Mouse (Mus musculus): Measurements from ENCODE around the gene Lrch2. TPM values are rescaled to one million over a fixed set of nuclear protein-coding genes. Genes with fewer than 3 reads are reported as not detected.
"Not testable (repeated sequence)": the region's sequence is repeated elsewhere in the genome, so short reads cannot be mapped to it uniquely, and the experiment has no call there.

Lrch2 gene
- polyA plus RNA-seq (2016; fragmentation: Nextera tagmentation; extraction: Ambion mirVana), result 12.3 and 12.8 TPM in 2 replicates

DNA sequence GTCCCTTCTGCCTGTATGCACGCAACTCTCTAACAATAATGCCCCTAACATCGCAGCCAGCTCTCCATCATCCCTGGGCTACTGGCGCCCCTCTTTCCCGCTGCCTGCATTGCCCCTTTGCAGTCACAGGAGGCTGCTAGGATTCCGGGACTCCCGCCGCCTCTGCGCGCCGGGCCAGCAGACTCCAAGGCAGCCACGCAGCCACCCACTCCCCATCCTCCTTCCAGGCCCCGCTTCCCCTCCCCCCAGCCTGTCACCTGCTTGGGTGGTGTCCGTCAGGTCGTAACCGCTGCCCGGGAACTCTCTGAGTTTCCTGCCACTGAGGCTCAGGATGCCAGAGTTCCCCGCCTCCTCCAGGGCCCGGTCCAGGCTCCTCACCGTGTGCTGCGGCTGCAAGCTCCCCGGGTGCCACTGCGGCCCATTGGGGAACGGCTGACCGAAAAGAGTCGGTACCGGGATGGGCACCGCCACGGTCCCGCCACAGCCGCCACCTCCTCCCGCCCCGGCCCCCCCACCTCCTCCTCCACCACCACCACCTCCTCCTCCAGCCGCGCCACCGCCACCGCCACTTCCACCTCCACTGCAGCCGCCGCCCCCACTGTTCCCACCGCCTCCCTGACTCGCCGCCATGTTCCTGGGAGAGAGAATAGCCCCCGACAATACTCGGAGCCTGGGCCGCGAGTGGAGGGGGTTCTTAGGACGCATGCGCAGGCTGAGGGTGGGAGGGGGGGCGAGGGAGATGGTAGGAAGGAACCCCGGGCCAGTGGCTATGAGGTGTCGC lies at the start of gene Lrch2:
Gene Lrch2 (minus strand): TSS at position 661 of the 781 bp plus-strand sequence.
- H3K27ac ChIP-seq, result peak within 1 kb of the TSS; percentile 75
- H3K27me3 ChIP-seq (replicated peaks), result no peaks in the 10 kb centered on the region
- peak within 1 kb of the TSS; percentile 53 for H3K4me3 ChIP-seq
- peak within 1 kb of the TSS; percentile 69 for H3K9ac ChIP-seq
- peak; percentile 95 for ATAC-seq (ENCODE audit: low FRiP score, low read depth)
- H3K36me3 ChIP-seq, result no peaks in the 10 kb centered on the region
- peak within 1 kb of the TSS; percentile 51 for H3K4me2 ChIP-seq (replicated peaks)
- no peaks in the 10 kb centered on the region for H3K9me3 ChIP-seq
- WGBS, result 8% methylated on average over 43 of the region's 50 CpGs
- H3K4me1 ChIP-seq, result no peaks in the 10 kb centered on the region; the same call in 1 of the 2 replicates

DNA sequence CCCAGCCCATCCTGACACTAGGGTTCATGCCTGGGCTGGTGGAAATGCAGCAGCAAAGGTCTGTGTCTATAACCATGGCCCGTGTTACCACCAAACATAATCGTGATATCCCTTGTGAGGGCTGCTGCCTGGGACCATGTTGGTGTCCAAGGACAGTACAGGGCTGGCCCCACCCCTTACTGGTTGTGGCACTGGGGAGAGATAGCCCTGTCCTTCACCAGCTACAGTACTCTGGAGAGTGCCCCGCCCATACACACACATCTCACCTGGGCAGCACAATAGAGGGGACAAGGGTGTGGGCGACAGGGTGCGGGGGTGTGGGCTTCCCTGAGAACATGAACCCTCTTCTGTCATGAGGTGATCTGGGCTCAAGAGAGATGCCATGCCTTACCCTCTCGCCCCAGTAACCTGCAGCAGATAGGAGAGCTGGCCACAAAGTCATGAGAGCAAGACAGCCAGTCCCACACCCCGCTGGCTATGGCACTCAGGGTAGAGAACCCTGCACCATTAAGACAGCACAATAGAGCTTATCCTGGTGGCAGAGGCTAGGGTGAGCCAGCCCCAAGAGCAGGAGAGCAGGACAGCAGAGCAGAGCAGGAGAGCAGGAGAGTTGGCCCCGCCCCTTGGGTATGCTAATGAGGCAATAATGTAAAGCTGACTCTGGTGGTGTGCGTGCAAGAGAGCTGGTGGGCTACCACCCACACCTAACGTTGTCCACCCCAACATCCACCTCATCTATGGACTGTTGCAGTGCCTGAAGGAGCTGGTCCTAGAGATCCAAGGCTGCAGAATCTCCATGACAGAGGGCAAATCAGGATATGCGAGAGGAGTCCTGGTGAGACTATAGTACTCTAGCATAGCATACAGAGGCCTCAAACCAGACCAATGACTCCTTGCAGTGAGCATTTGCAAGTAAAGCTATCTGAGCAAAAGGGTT lies 12.7 kb downstream of the Lrch2 start:
- Histone ChIP-seq H3K9me3 (no peaks in the 10 kb centered on the region), H3K4me1 (no peaks in the 10 kb centered on the region), H3K27ac (no peak overlapping the region), H3K36me3 (no peaks in the 10 kb centered on the region), H3K4me3 (no peak overlapping the region), H3K9ac (no peak overlapping the region), H3K4me2 (replicated peaks) (no peak overlapping the region), H3K27me3 (replicated peaks) (no peaks in the 10 kb centered on the region)
- peak; percentile 58; the same call in 1 of the 2 replicates for ATAC-seq (ENCODE audit: low FRiP score, low read depth)
- WGBS, result 56% methylated on average over 11 of the region's 11 CpGs

DNA sequence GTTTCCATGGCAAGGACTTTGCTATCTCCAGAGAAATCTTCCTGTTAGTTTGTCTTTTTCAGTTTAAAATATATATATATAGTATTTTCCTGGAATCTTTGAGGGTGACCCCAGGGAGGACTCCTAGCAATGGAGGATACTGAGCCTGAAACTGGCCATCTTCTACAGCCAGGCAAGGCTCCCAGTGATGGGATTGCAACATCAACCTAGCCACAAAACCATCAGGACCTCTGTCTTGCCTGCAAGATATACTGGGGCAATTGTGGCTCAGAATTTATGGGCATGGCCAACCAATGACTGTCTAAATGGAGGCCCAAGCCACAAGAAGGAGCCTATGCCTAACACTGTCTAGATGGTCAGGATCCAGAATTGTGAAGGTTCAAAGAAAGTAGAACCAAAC lies 15.5 kb downstream of the Lrch2 start:
- Histone ChIP-seq H3K4me3 (no peak overlapping the region), H3K27ac (no peak overlapping the region), H3K27me3 (replicated peaks) (no peaks in the 10 kb centered on the region), H3K9ac (no peak overlapping the region), H3K9me3 (no peaks in the 10 kb centered on the region), H3K36me3 (no peaks in the 10 kb centered on the region), H3K4me2 (replicated peaks) (no peak overlapping the region), H3K4me1 (no peaks in the 10 kb centered on the region)
- ATAC-seq (ENCODE audit: low FRiP score, low read depth), result no peak

DNA sequence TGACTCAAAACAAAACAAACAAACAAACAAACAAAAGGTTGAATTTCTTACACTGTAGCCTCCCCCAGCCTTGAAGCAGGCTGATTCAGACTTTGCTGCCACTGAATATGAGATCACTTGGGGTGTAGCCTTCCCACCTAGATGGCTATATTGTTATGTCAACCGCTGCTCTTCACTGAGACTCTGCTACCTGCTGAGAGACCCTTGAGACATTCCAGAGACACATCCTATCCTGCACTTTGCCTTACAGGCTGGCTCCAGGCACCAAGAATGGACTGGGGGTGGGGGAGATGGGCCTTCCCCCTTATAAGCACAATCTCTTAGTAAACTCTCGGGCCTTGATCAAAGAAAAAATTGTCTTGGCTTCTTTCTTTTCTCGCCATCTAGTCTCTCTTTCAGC lies 16.8 kb downstream of the Lrch2 start:
- 74% methylated on average over 3 of the region's 3 CpGs for WGBS

DNA sequence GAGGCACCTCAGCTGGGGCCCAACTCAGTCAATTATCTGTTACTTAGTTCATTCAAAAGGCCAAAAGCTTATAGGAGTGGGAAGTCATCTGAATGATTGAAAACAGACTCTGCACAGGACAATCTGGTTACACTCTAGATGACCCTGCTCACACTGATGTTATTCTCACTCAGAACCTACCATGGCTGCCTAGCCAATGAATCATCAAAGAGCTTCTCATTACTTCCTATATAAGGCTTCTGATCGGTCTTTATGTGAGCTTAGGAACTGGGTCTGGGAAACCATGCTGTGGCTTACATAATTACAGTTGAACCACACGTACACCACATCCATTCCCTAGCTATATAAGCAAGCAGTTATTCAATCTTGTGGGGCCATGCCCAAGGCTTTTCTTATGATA lies 18.3 kb downstream of the Lrch2 start:
- Histone ChIP-seq H3K36me3 (no peaks in the 10 kb centered on the region), H3K27ac (no peak overlapping the region), H3K4me1 (no peaks in the 10 kb centered on the region), H3K9ac (no peak overlapping the region), H3K4me2 (replicated peaks) (no peak overlapping the region), H3K9me3 (no peaks in the 10 kb centered on the region), H3K4me3 (no peak overlapping the region), H3K27me3 (replicated peaks) (no peaks in the 10 kb centered on the region)
- no peak for ATAC-seq (ENCODE audit: low FRiP score, low read depth)
- WGBS, result 75% methylated on average over 2 of the region's 2 CpGs

More for the DNA sequence above, 16.8 kb downstream of the Lrch2 start:
- not testable (repeated sequence) for H3K4me3 ChIP-seq; H3K4me1 ChIP-seq; H3K4me2 ChIP-seq (replicated peaks); H3K9me3 ChIP-seq; H3K36me3 ChIP-seq; H3K27ac ChIP-seq; ATAC-seq (ENCODE audit: low FRiP score, low read depth); H3K27me3 ChIP-seq (replicated peaks); H3K9ac ChIP-seq

DNA sequence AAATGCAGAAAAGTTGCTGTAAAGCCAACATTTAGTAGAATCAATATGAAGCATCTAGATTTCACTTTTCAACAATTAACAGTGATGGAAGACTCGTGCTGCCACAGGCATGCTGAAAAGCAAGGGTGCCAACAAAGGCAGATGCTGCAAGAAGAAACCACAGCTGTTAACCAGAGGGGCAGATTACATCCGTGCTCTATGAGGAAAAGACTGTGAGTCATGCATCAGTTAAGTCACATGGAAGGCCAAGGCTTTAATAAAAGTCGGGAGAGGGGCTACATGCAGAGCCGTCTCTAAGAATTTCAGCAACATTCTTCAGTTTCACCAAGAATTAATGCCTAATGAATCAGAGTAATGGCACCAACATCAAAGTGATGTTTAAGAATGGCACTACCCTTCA lies 22.2 kb downstream of the Lrch2 start:
- no peaks in the 10 kb centered on the region for H3K9me3 ChIP-seq
- H3K27me3 ChIP-seq (replicated peaks), result no peaks in the 10 kb centered on the region
- no peak for ATAC-seq (ENCODE audit: low FRiP score, low read depth)
- H3K4me1 ChIP-seq, result no peaks in the 10 kb centered on the region
- H3K9ac ChIP-seq, result no peak overlapping the region
- H3K4me2 ChIP-seq (replicated peaks), result no peak overlapping the region
- no peak overlapping the region for H3K4me3 ChIP-seq
- no peak overlapping the region for H3K27ac ChIP-seq
- WGBS, result 61% methylated on average over 4 of the region's 4 CpGs
- no peaks in the 10 kb centered on the region for H3K36me3 ChIP-seq

DNA sequence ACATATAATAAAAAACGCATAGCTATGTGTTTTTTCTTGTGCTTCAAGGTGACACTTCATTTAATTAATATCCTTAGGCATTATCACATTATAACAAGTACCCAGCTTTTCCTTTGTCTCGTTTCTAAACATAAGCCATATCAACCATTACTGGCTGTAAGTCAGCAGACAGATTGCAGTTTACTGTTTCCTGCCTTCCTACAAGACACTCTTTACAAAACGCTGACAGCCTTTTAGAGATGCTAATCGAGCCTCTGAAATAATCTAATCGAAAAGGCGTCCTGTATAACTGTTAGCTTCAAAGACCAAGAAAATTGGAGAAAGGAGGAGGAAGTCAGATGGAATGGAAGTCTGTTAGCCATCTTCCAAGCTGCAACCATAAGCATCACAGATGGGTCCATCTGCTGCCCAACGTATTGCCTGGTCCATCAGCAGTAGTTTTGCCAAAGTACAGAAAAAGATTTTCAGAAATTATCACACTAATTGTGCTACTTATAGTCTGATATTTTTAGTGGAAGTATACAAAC lies 26.2 kb downstream of the Lrch2 start:
- Histone ChIP-seq H3K27me3 (replicated peaks) (no peaks in the 10 kb centered on the region), H3K4me1 (no peaks in the 10 kb centered on the region), H3K36me3 (no peaks in the 10 kb centered on the region), H3K9me3 (no peaks in the 10 kb centered on the region), H3K27ac (no peak overlapping the region), H3K4me3 (no peak overlapping the region), H3K4me2 (replicated peaks) (no peak overlapping the region), H3K9ac (no peak overlapping the region)
- WGBS, result 55% methylated on average over 7 of the region's 7 CpGs
- no peak for ATAC-seq (ENCODE audit: low FRiP score, low read depth)

DNA sequence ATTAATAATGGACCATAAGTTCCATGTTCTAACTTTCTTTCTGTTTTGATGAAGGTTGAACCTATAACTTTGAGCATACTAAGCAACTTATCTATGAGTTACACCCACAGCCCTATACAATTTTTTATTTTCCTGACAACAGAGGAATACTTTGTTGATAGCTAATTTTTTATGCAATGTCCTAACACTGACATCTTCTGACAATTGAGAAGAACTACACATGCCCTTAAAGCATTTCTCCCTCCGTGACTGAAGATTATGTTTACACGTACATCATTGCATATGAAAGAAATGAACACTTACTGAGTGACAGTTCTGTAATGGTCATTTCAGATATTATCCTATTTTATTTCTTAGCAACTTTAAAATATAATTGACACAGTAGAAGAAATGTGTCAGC lies 64.3 kb downstream of the Lrch2 start:
- H3K4me1 ChIP-seq, result no peaks in the 10 kb centered on the region
- H3K27ac ChIP-seq, result no peak overlapping the region
- no peaks in the 10 kb centered on the region for H3K9me3 ChIP-seq
- no peaks in the 10 kb centered on the region for H3K36me3 ChIP-seq
- 77% methylated on average over 2 of the region's 2 CpGs for WGBS
- H3K9ac ChIP-seq, result no peak overlapping the region
- H3K4me2 ChIP-seq (replicated peaks), result no peak overlapping the region
- no peak for ATAC-seq (ENCODE audit: low FRiP score, low read depth)
- H3K27me3 ChIP-seq (replicated peaks), result no peaks in the 10 kb centered on the region
- H3K4me3 ChIP-seq, result no peak overlapping the region

DNA sequence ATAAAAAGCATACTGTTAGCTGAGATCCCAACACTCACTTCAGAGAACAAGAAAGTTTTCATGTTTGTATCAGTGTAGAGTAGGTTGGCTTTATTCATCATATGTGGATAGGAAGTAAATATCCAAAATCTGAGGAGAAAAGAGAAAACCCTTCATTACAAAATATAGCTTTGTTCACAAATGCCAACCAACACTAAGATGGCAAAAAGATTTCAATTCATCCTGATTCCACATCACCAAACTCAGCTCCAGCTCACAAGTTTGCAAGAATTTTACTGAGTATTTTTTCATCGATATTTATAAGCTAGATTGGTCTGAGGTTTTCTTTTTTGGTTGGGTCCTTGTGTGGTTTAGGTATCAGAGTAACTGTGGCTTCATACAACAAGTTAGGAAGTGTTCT lies 100.3 kb downstream of the Lrch2 start, which contains the start of gene Vmn1r239-ps:
Gene Vmn1r239-ps (minus strand): TSS at position 101 of the 400 bp plus-strand sequence.
- H3K4me3 ChIP-seq; H3K27ac ChIP-seq; H3K4me1 ChIP-seq; H3K9me3 ChIP-seq; ATAC-seq (ENCODE audit: low FRiP score, low read depth); H3K27me3 ChIP-seq (replicated peaks); H3K36me3 ChIP-seq; H3K4me2 ChIP-seq (replicated peaks); H3K9ac ChIP-seq: not testable (repeated sequence)
- WGBS, result 85% methylated on average over 1 of the region's 1 CpGs

DNA sequence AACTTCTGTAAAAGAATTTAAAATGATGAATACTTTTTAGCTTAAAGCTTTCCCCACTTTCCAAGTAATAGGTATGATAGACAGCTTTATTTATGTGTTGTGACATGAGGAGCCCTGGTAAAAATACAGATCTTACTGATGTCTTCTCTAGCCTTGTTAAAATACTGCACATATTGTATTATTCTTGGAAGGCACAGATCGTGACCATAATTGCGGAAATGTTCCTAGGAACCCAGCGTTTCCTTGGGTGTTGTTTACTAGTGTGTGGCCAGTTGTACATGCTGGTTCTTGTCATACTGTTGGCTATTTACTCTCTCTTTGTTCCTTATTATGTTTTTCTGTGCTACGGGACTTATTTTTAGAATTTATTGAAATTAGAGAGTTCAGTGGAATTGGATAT lies 110.5 kb downstream of the Lrch2 start:
- H3K4me3 ChIP-seq, result no peak overlapping the region
- 87% methylated on average over 4 of the region's 4 CpGs for WGBS
- no peaks in the 10 kb centered on the region for H3K27me3 ChIP-seq (replicated peaks)
- no peak for ATAC-seq (ENCODE audit: low FRiP score, low read depth)
- no peak overlapping the region for H3K9ac ChIP-seq
- no peak overlapping the region for H3K27ac ChIP-seq
- H3K4me1 ChIP-seq, result no peaks in the 10 kb centered on the region
- no peaks in the 10 kb centered on the region for H3K9me3 ChIP-seq
- H3K36me3 ChIP-seq, result no peaks in the 10 kb centered on the region
- H3K4me2 ChIP-seq (replicated peaks), result no peak overlapping the region

DNA sequence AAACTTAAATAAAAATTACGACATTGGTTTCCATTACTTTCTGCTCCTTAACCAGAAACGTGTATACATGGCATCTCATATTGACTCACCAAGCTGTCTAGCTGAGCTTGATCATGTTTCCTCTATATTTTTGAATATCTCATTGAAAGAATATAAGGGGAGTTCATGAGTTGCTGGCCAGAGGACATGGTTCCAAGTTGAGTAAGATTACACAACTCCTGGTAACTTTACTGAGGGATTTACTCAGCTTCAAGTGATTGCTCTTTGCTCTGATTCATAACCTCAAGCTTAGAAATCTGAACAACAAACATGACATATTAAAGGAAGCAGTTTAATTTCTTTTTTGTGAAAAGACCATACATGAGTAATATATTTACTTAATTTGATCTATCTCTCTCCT lies 118.5 kb downstream of the Lrch2 start:
- Histone ChIP-seq H3K4me3 (no peak overlapping the region), H3K4me2 (replicated peaks) (no peak overlapping the region), H3K4me1 (no peaks in the 10 kb centered on the region), H3K27ac (no peak overlapping the region), H3K27me3 (replicated peaks) (no peaks in the 10 kb centered on the region), H3K9ac (no peak overlapping the region), H3K9me3 (no peaks in the 10 kb centered on the region), H3K36me3 (no peaks in the 10 kb centered on the region)
- ATAC-seq (ENCODE audit: low FRiP score, low read depth), result no peak
- 81% methylated on average over 2 of the region's 2 CpGs for WGBS

DNA sequence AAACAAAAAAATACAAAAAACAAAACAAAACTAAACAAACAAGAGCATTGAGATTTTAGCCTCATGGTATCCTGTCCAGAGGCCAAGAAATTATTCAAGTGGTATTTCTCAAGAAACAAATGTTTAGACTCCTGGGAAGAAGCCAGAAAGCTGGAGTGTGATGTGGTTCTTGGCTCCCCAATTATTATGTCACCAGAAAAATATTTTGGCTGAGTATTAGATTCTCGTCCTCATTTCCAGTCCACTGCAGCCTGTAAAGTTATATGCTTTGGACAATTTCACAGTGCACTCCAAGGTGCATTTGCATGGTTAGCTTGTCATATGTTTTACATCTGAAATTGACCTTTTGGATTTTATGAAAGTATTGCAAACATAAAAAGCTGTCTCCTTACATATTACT lies 124.1 kb downstream of the Lrch2 start:
- Histone ChIP-seq H3K9me3 (no peaks in the 10 kb centered on the region), H3K4me3 (no peak overlapping the region), H3K4me1 (no peaks in the 10 kb centered on the region), H3K27me3 (replicated peaks) (no peaks in the 10 kb centered on the region), H3K27ac (no peak overlapping the region), H3K9ac (no peak overlapping the region), H3K36me3 (no peaks in the 10 kb centered on the region), H3K4me2 (replicated peaks) (no peak overlapping the region)
- WGBS, result 76% methylated on average over 1 of the region's 1 CpGs
- no peak for ATAC-seq (ENCODE audit: low FRiP score, low read depth)
